Mouse (Mus musculus) limb, embryonic 12.5 days (tissue): ENCODE data around the gene Atad2b. TPM values are rescaled to one million over a fixed set of nuclear protein-coding genes. Genes with fewer than 3 reads are reported as not detected.
"Not testable (repeated sequence)": the region's sequence is repeated elsewhere in the genome, so short reads cannot be mapped to it uniquely, and the experiment has no call there.

Experiments used
- ATAC-seq: fragments of 200-750 bp; cut with Nextera tagmentation; 2 replicates; pipeline ENCODE4 v1.8.0; 2017; ENCODE audit warnings: low read depth, moderate TSS enrichment; ENCODE audit not compliant: insufficient number of reproducible peaks, insufficient read depth, low FRiP score, low TSS enrichment
- H3K27ac ChIP-seq: fragments of 300-500 bp; sonication (generic); 2 replicates; pipeline ENCODE4 v1.5.1; 2016; ENCODE audit warnings: mild to moderate bottlenecking, moderate library complexity
- H3K27me3 ChIP-seq: fragments of 300-500 bp; sonication (generic); 2 replicates; pipeline ENCODE4 v1.6.1; 2016; ENCODE audit warnings: mild to moderate bottlenecking, moderate library complexity
- H3K36me3 ChIP-seq: fragments of 300-500 bp; sonication (generic); 2 replicates; pipeline ENCODE4 v1.6.1; 2016; ENCODE audit warnings: mild to moderate bottlenecking, moderate library complexity
- H3K4me1 ChIP-seq: fragments of 300-500 bp; sonication (generic); replicated peaks from 2 replicates; pipeline ENCODE4 v1.6.1; 2016
- H3K4me2 ChIP-seq: fragments of 300-500 bp; sonication (generic); 2 replicates; pipeline ENCODE4 v1.6.1; 2016; ENCODE audit warnings: mild to moderate bottlenecking, moderate library complexity
- H3K4me3 ChIP-seq: fragments of 300-500 bp; sonication (generic); replicated peaks from 2 replicates; pipeline ENCODE4 v1.5.1; 2016; ENCODE audit warnings: mild to moderate bottlenecking
- H3K9ac ChIP-seq: fragments of 300-500 bp; sonication (generic); replicated peaks from 2 replicates; pipeline ENCODE4 v1.6.1; 2016; ENCODE audit warnings: mild to moderate bottlenecking, moderate library complexity
- H3K9me3 ChIP-seq: fragments of 300-500 bp; sonication (generic); 2 replicates; pipeline ENCODE4 v1.6.1; 2016; ENCODE audit warnings: mild to moderate bottlenecking, moderate library complexity
- WGBS: fragments of 180-500 bp; shearing (Covaris S2); methylation state at CpG from one replicate; pipeline ENCODE4 v1.1.7; 2016; 5-methylcytosine and 5-hydroxymethylcytosine counted together
- polyA plus RNA-seq: library from polyadenylated mRNA; unstranded; fragments of >200 nt; fragmentation: Nextera tagmentation; extraction: Ambion mirVana; gene quantifications from 2 replicates; pipeline ENCODE4 v1.2.1, GENCODE M21; 2016

Gene Atad2b
- polyA plus RNA-seq, 1 experiment from 2014 or later = 23.9 TPM

- Histone ChIP-seq H3K9ac (no peak overlapping the region), H3K36me3 (peaks cover 26% of the 10 kb centered on the region), H3K4me1 (no peaks in the 10 kb centered on the region), H3K9me3 (no peaks in the 10 kb centered on the region), H3K27me3 (no peaks in the 10 kb centered on the region), H3K4me3 (no peak overlapping the region), H3K27ac (no peak overlapping the region), H3K4me2 (no peak overlapping the region)
- 63% methylated on average over 1 of the region's 1 CpGs for WGBS
- no peak for ATAC-seq
Observed at GRCm38 (mm10) chr12:4885062-4885461, 32.1 kb upstream of the Atad2b start.

GRCm38 (mm10) chr12:4886581-4886980 lies 30.6 kb upstream of the Atad2b start:
- not testable (repeated sequence) for H3K9ac ChIP-seq, H3K4me1 ChIP-seq, H3K4me2 ChIP-seq, H3K27me3 ChIP-seq, H3K27ac ChIP-seq, H3K4me3 ChIP-seq, H3K9me3 ChIP-seq, ATAC-seq
- WGBS = 94% methylated on average over 4 of the region's 4 CpGs
- peaks cover 24% of the 10 kb centered on the region for H3K36me3 ChIP-seq

- Histone ChIP-seq H3K27me3 (no peaks in the 10 kb centered on the region), H3K4me2 (no peak overlapping the region), H3K27ac (no peak overlapping the region), H3K4me1 (no peaks in the 10 kb centered on the region), H3K9me3 (no peaks in the 10 kb centered on the region), H3K9ac (no peak overlapping the region), H3K4me3 (no peak overlapping the region), H3K36me3 (peaks cover 11% of the 10 kb centered on the region; the same call in 1 of the 2 replicates)
- no peak for ATAC-seq
Observed at GRCm38 (mm10) chr12:4888739-4889138, 28.4 kb upstream of the Atad2b start.

GRCm38 (mm10) chr12:4889251-4889650 lies 27.9 kb upstream of the Atad2b start:
- no peaks in the 10 kb centered on the region for H3K9me3 ChIP-seq
- H3K36me3 ChIP-seq = peaks cover 11% of the 10 kb centered on the region; the same call in 1 of the 2 replicates
- WGBS = 89% methylated on average over 2 of the region's 2 CpGs
- ATAC-seq = no peak
- H3K27ac ChIP-seq = no peak overlapping the region
- H3K4me3 ChIP-seq = no peak overlapping the region
- H3K4me2 ChIP-seq = no peak overlapping the region
- H3K9ac ChIP-seq = no peak overlapping the region
- no peaks in the 10 kb centered on the region for H3K27me3 ChIP-seq
- no peaks in the 10 kb centered on the region for H3K4me1 ChIP-seq

GRCm38 (mm10) chr12:4889891-4890290 lies 27.3 kb upstream of the Atad2b start:
- peaks cover 11% of the 10 kb centered on the region; the same call in 1 of the 2 replicates for H3K36me3 ChIP-seq
- H3K4me1 ChIP-seq = no peaks in the 10 kb centered on the region
- no peaks in the 10 kb centered on the region for H3K9me3 ChIP-seq
- no peak overlapping the region for H3K27ac ChIP-seq
- no peaks in the 10 kb centered on the region for H3K27me3 ChIP-seq
- no peak for ATAC-seq
- WGBS = 82% methylated on average over 1 of the region's 1 CpGs
- H3K4me2 ChIP-seq = no peak overlapping the region
- no peak overlapping the region for H3K4me3 ChIP-seq
- H3K9ac ChIP-seq = no peak overlapping the region

- Histone ChIP-seq H3K4me2 (no peak overlapping the region), H3K36me3 (peaks cover 15% of the 10 kb centered on the region; the same call in 1 of the 2 replicates), H3K4me3 (no peak overlapping the region), H3K9me3 (no peaks in the 10 kb centered on the region), H3K4me1 (no peaks in the 10 kb centered on the region), H3K27me3 (no peaks in the 10 kb centered on the region), H3K27ac (no peak overlapping the region), H3K9ac (no peak overlapping the region)
- ATAC-seq = no peak
- 89% methylated on average over 5 of the region's 5 CpGs for WGBS
Observed at GRCm38 (mm10) chr12:4898024-4898423, 19.1 kb upstream of the Atad2b start.

GRCm38 (mm10) chr12:4905946-4906345 lies 11.2 kb upstream of the Atad2b start:
- H3K9me3 ChIP-seq = no peaks in the 10 kb centered on the region

GRCm38 (mm10) chr12:4906476-4906875 lies 10.7 kb upstream of the Atad2b start:
- H3K27me3 ChIP-seq = no peaks in the 10 kb centered on the region
- H3K4me1 ChIP-seq = 0 out of 2 replicates have a peak, but pooled peaks cover 2% of the 10 kb centered on the region
- H3K4me3 ChIP-seq = peak overlapping the region; percentile 83
- peaks cover 10% of the 10 kb centered on the region; the same call in 1 of the 2 replicates for H3K36me3 ChIP-seq
- WGBS = 55% methylated on average over 7 of the region's 7 CpGs
- ATAC-seq = no peak
- H3K9me3 ChIP-seq = no peaks in the 10 kb centered on the region
- peak overlapping the region; percentile 72 for H3K4me2 ChIP-seq
- H3K9ac ChIP-seq = peak overlapping the region; percentile 92; the same call in 1 of the 2 replicates
- H3K27ac ChIP-seq = no peak overlapping the region

More at GRCm38 (mm10) chr12:4905946-4906345, 11.2 kb upstream of the Atad2b start:
- 0 out of 2 replicates have a peak, but pooled peaks cover 2% of the 10 kb centered on the region for H3K4me1 ChIP-seq
- no peak overlapping the region for H3K4me3 ChIP-seq
- H3K4me2 ChIP-seq = no peak overlapping the region
- H3K9ac ChIP-seq = no peak overlapping the region
- H3K36me3 ChIP-seq = peaks cover 14% of the 10 kb centered on the region; the same call in 1 of the 2 replicates
- no peaks in the 10 kb centered on the region for H3K27me3 ChIP-seq
- H3K27ac ChIP-seq = no peak overlapping the region
- no peak for ATAC-seq
- WGBS = 85% methylated on average over 7 of the region's 7 CpGs

GRCm38 (mm10) chr12:4906951-4907906 lies 9.9 kb upstream of the Atad2b start, which contains the start of gene Ubxn2a:
Gene Ubxn2a, minus strand, starts transcription at chr12:4907705.
- WGBS = under 1% methylated on average over 125 of the region's 125 CpGs
- Histone ChIP-seq H3K27me3 (no peaks in the 10 kb centered on the region), H3K9me3 (no peaks in the 10 kb centered on the region), H3K4me3 (peak within 1 kb of the TSS; percentile 83), H3K27ac (peak within 1 kb of the TSS; percentile 84), H3K9ac (peak within 1 kb of the TSS; percentile 92), H3K4me2 (peak within 1 kb of the TSS; percentile 72), H3K36me3 (peaks cover 6% of the 10 kb centered on the region; the same call in 1 of the 2 replicates), H3K4me1 (0 out of 2 replicates have a peak, but pooled peaks cover 2% of the 10 kb centered on the region)
- peak; percentile 94 for ATAC-seq

- WGBS = 95% methylated on average over 7 of the region's 7 CpGs
- no peak overlapping the region for H3K4me2 ChIP-seq
- H3K4me1 ChIP-seq = 0 out of 2 replicates have a peak, but pooled peaks cover 2% of the 10 kb centered on the region
- peak overlapping the region; percentile 83; the same call in 1 of the 2 replicates for H3K4me3 ChIP-seq
- no peak for ATAC-seq
- no peak overlapping the region for H3K9ac ChIP-seq
- H3K36me3 ChIP-seq = peaks cover 6% of the 10 kb centered on the region; the same call in 1 of the 2 replicates
- H3K9me3 ChIP-seq = no peaks in the 10 kb centered on the region
- no peak overlapping the region for H3K27ac ChIP-seq
- H3K27me3 ChIP-seq = no peaks in the 10 kb centered on the region
Observed at GRCm38 (mm10) chr12:4908391-4908790, 8.8 kb upstream of the Atad2b start.

GRCm38 (mm10) chr12:4910496-4910895 lies 6.7 kb upstream of the Atad2b start:
- not testable (repeated sequence) for H3K27me3 ChIP-seq, H3K4me1 ChIP-seq, H3K9ac ChIP-seq, H3K9me3 ChIP-seq, ATAC-seq, H3K27ac ChIP-seq, H3K4me3 ChIP-seq, H3K36me3 ChIP-seq, H3K4me2 ChIP-seq
- 88% methylated on average over 1 of the region's 1 CpGs for WGBS
